Mouse (Mus musculus) myocyte (in vitro differentiated cells): ENCODE measurements around the gene Napsa.

Experiments
- E2F4 ChIP-seq: IDR thresholded peaks from one replicate; pipeline ENCODE4 v1.6.1; 2011; ENCODE audit warnings: mild to moderate bottlenecking, control low read depth, moderate library complexity; ENCODE audit not compliant: insufficient read depth
- MAX ChIP-seq: IDR thresholded peaks from one replicate; pipeline ENCODE4 v1.6.1; 2011; ENCODE audit warnings: low read depth, mild to moderate bottlenecking, control low read depth
- MYOD1 ChIP-seq, 3 experiments: IDR thresholded peaks; one replicate each; pipeline ENCODE4 v1.6.1; 2011; ENCODE audit warnings: control low read depth in 2 of 3, low read depth in 2 of 3, mild to moderate bottlenecking in 2 of 3, moderate library complexity in 1 of 3; ENCODE audit not compliant: insufficient read length in 2 of 3, control insufficient read depth in 1 of 3
- MYOG ChIP-seq, 3 experiments: IDR thresholded peaks; one replicate each; pipeline ENCODE4 v1.6.1; 2011; ENCODE audit warnings: control low read depth in 2 of 3, low read depth in 2 of 3, mild to moderate bottlenecking in 2 of 3; ENCODE audit not compliant: insufficient read length in 2 of 3, control insufficient read depth in 1 of 3, insufficient read depth in 1 of 3
- POLR2A ChIP-seq: IDR thresholded peaks from one replicate; pipeline ENCODE4 v1.6.1; 2011; ENCODE audit warnings: low read depth, mild to moderate bottlenecking, control low read depth, moderate library complexity; ENCODE audit not compliant: insufficient read length
- POLR2AphosphoS2 ChIP-seq: IDR thresholded peaks from one replicate; pipeline ENCODE4 v1.6.1; 2011; ENCODE audit warnings: low read depth, control low read depth; ENCODE audit not compliant: insufficient read length
- REST ChIP-seq: IDR thresholded peaks from one replicate; pipeline ENCODE4 v1.6.1; 2011; ENCODE audit warnings: mild to moderate bottlenecking, control low read depth, moderate library complexity; ENCODE audit not compliant: insufficient read depth, insufficient read length
- SRF ChIP-seq: IDR thresholded peaks from one replicate; pipeline ENCODE4 v1.6.1; 2011; ENCODE audit warnings: low read depth; ENCODE audit not compliant: control insufficient read depth, insufficient read length
- TCF12 ChIP-seq: IDR thresholded peaks from one replicate; pipeline ENCODE4 v1.6.1; 2011; ENCODE audit warnings: mild to moderate bottlenecking, control low read depth; ENCODE audit not compliant: poor library complexity, insufficient read depth, severe bottlenecking
- TCF3 ChIP-seq: IDR thresholded peaks from one replicate; pipeline ENCODE4 v1.6.1; 2011; ENCODE audit warnings: low read depth, control low read depth; ENCODE audit not compliant: insufficient read length
- USF1 ChIP-seq: IDR thresholded peaks from one replicate; pipeline ENCODE4 v1.6.1; 2011; ENCODE audit warnings: low read depth, mild to moderate bottlenecking, control low read depth, moderate library complexity

- TF ChIP-seq TCF12 (no peak), POLR2A (no peak), SRF (no peak), TCF3 (no peak), E2F4 (no peak), MAX (no peak), USF1 (no peak), MYOD1 (IDR thresholded peaks at IDR 0.05; ENCODE audit: control insufficient read depth in 1 of 3, insufficient read length in 2 of 3, low read depth in 2 of 3) (no peak), MYOG (IDR thresholded peaks at IDR 0.05; ENCODE audit: control insufficient read depth in 1 of 3, insufficient read depth in 1 of 3, insufficient read length in 2 of 3, low read depth in 2 of 3) (no peak), REST (no peak), POLR2AphosphoS2 (no peak)
These were observed 42.7 kb upstream of the Napsa start for GRCm38 (mm10) chr7:44529518-44529917.
